Mouse (Mus musculus): ENCODE measurements around the gene Tmcc1. TPM values are rescaled to one million over a fixed set of nuclear protein-coding genes. Genes with fewer than 3 reads are reported as not detected.

Tmcc1 gene
- total and polyA plus RNA-seq, 2 experiments, result 17.7 to 34.3 TPM

- H3K27ac ChIP-seq (replicated peaks; ENCODE audit: insufficient read depth, low read depth, low read length), result no peak overlapping the region
- WGBS, result 87% methylated on average over 4 of the region's 4 CpGs
- no peaks in the 10 kb centered on the region for H3K36me3 ChIP-seq (ENCODE audit: control insufficient read depth, insufficient read depth, low read length)
- H3K79me2 ChIP-seq (ENCODE audit: control insufficient read depth, insufficient read depth, low read length), result peaks cover 5% of the 10 kb centered on the region; the same call in 1 of the 2 replicates
- no peak for DNase-seq (ENCODE audit: extremely low read depth, low read depth, low spot score)
- H3K4me1 ChIP-seq (ENCODE audit: control insufficient read depth, insufficient read depth, low read length), result 0 out of 2 replicates have a peak, but pooled peaks cover 1% of the 10 kb centered on the region
- no peaks in the 10 kb centered on the region for H3K27me3 ChIP-seq (ENCODE audit: control insufficient read depth, insufficient read depth, low read length)
- H3K4me3 ChIP-seq (ENCODE audit: insufficient read depth, low read depth, low read length), result no peak overlapping the region
- TF ChIP-seq CTCF (IDR thresholded peaks at IDR 0.05; ENCODE audit: low read depth, low read length) (no peak), POLR2A (IDR thresholded peaks at IDR 0.05; ENCODE audit: extremely low read depth, insufficient read depth, low read length) (no peak)
- H3K9ac ChIP-seq (ENCODE audit: low read depth, low read length), result no peak overlapping the region
Observed at GRCm38 (mm10) chr6:116110588-116110987, 82.7 kb downstream of the Tmcc1 start.

DNA sequence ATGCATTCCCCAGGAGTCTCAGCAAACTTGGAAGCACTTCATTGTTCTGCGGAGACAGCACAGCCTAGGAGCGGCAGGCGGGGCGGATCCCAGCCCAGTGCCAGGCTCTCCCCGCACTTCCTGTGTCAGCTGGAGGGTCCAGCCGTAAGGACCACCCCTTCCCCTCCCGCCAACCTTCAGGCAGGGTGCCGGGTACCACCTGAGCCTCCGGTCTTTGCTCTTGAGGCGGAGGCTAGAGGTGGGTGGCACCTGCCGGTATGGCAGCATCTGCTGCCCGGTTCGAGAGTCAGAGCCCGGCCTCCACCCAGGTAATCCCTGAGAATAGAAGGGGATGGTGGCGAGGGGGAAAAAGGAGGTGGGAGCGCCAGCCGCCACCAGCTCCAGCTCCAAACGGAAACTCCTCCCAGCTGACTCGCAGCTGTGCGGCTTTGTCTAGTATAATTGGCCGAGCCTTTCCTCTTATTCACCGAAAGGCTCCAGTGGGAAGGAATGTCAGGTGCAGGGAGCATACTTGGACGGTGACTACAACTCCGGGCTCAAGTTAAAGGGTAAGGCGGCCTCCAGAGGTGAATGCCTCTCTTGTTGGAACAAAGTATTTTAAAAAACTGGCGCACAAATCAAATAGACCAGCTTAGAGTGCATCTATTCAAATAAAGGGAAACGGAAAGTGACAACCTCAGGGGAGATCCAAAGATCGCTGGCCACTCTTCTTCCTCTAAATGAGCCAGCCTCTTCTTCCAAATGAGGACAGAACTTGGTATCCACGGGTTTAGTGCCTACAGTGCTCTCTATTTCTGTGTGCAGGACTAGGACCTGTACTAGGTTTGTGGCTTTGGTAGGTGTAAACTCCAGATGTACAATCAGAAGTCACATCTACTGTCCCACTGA, 85.6 kb downstream of the Tmcc1 start:
- no peak overlapping the region for H3K27ac ChIP-seq (replicated peaks; ENCODE audit: insufficient read depth, low read depth, low read length)
- WGBS, result 27% methylated on average over 29 of the region's 29 CpGs
- H3K36me3 ChIP-seq (ENCODE audit: control insufficient read depth, insufficient read depth, low read length), result no peaks in the 10 kb centered on the region
- H3K27me3 ChIP-seq (ENCODE audit: control insufficient read depth, insufficient read depth, low read length), result no peaks in the 10 kb centered on the region
- H3K4me3 ChIP-seq (ENCODE audit: insufficient read depth, low read depth, low read length), result peak overlapping the region; percentile 53
- H3K79me2 ChIP-seq (ENCODE audit: control insufficient read depth, insufficient read depth, low read length), result peaks cover 5% of the 10 kb centered on the region; the same call in 1 of the 2 replicates
- H3K4me1 ChIP-seq (ENCODE audit: control insufficient read depth, insufficient read depth, low read length), result 0 out of 2 replicates have a peak, but pooled peaks cover 1% of the 10 kb centered on the region
- H3K9ac ChIP-seq (ENCODE audit: low read depth, low read length), result peak overlapping the region; percentile 38
- peak; percentile 43 for DNase-seq (ENCODE audit: extremely low read depth, low read depth, low spot score)
- TF ChIP-seq CTCF (IDR thresholded peaks at IDR 0.05; ENCODE audit: low read depth, low read length) (no peak), POLR2A (IDR thresholded peaks at IDR 0.05; ENCODE audit: extremely low read depth, insufficient read depth, low read length) (no peak)

- Histone ChIP-seq H3K27me3 (ENCODE audit: control insufficient read depth, insufficient read depth, low read length) (no peaks in the 10 kb centered on the region), H3K9ac (ENCODE audit: low read depth, low read length) (no peak overlapping the region; the same call in 1 of the 2 replicates), H3K4me3 (ENCODE audit: insufficient read depth, low read depth, low read length) (peak overlapping the region; percentile 53), H3K4me1 (ENCODE audit: control insufficient read depth, insufficient read depth, low read length) (0 out of 2 replicates have a peak, but pooled peaks cover 1% of the 10 kb centered on the region), H3K79me2 (ENCODE audit: control insufficient read depth, insufficient read depth, low read length) (peaks cover 5% of the 10 kb centered on the region; the same call in 1 of the 2 replicates), H3K27ac (replicated peaks; ENCODE audit: insufficient read depth, low read depth, low read length) (no peak overlapping the region), H3K36me3 (ENCODE audit: control insufficient read depth, insufficient read depth, low read length) (no peaks in the 10 kb centered on the region)
- no peak for TF ChIP-seq CTCF (IDR thresholded peaks at IDR 0.05; ENCODE audit: low read depth, low read length)
- no peak for TF ChIP-seq POLR2A (IDR thresholded peaks at IDR 0.05; ENCODE audit: extremely low read depth, insufficient read depth, low read length)
- 68% methylated on average over 6 of the region's 6 CpGs for WGBS
- DNase-seq (ENCODE audit: extremely low read depth, low read depth, low spot score), result no peak
Observed at GRCm38 (mm10) chr6:116106967-116107470, 86.3 kb downstream of the Tmcc1 start.

DNA sequence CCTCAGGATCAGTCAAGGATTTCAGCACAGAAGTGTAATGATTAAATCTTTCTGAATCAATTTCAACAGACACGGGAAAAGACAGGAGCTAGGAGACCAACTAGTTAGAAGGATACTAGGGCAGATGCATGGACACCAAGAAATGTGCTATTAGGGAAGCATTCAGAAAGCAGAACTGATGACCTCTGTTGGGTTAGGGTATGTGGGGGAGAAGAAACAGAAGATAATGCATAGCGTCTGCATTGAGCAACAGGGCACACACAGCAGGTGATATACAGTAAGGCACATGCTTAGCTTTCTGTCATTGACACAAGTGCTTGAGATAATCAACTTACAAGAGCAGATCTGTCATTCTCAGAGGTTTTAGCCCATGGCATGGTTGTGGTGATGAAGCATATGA, 95.7 kb downstream of the Tmcc1 start:
- no peaks in the 10 kb centered on the region; the same call in 1 of the 2 replicates for H3K4me1 ChIP-seq (ENCODE audit: control insufficient read depth, insufficient read depth, low read length)
- H3K4me3 ChIP-seq (ENCODE audit: insufficient read depth, low read depth, low read length), result no peak overlapping the region
- TF ChIP-seq CTCF (IDR thresholded peaks at IDR 0.05; ENCODE audit: low read depth, low read length) (no peak), POLR2A (IDR thresholded peaks at IDR 0.05; ENCODE audit: extremely low read depth, insufficient read depth, low read length) (no peak)
- no peak overlapping the region for H3K27ac ChIP-seq (replicated peaks; ENCODE audit: insufficient read depth, low read depth, low read length)
- DNase-seq (ENCODE audit: extremely low read depth, low read depth, low spot score), result no peak
- H3K79me2 ChIP-seq (ENCODE audit: control insufficient read depth, insufficient read depth, low read length), result no peaks in the 10 kb centered on the region; the same call in 1 of the 2 replicates
- 80% methylated on average over 2 of the region's 2 CpGs for WGBS
- H3K9ac ChIP-seq (ENCODE audit: low read depth, low read length), result no peak overlapping the region
- no peaks in the 10 kb centered on the region for H3K27me3 ChIP-seq (ENCODE audit: control insufficient read depth, insufficient read depth, low read length)
- H3K36me3 ChIP-seq (ENCODE audit: control insufficient read depth, insufficient read depth, low read length), result no peaks in the 10 kb centered on the region

- no peak for DNase-seq (ENCODE audit: extremely low read depth, low read depth, low spot score)
- H3K27ac ChIP-seq (replicated peaks; ENCODE audit: insufficient read depth, low read depth, low read length), result no peak overlapping the region
- no peak overlapping the region for H3K9ac ChIP-seq (ENCODE audit: low read depth, low read length)
- peaks cover 10% of the 10 kb centered on the region for H3K4me1 ChIP-seq (ENCODE audit: control insufficient read depth, insufficient read depth, low read length)
- H3K79me2 ChIP-seq (ENCODE audit: control insufficient read depth, insufficient read depth, low read length), result no peaks in the 10 kb centered on the region; the same call in 1 of the 2 replicates
- TF ChIP-seq CTCF (IDR thresholded peaks at IDR 0.05; ENCODE audit: low read depth, low read length), result no peak
- no peak for TF ChIP-seq POLR2A (IDR thresholded peaks at IDR 0.05; ENCODE audit: extremely low read depth, insufficient read depth, low read length)
- no peaks in the 10 kb centered on the region for H3K27me3 ChIP-seq (ENCODE audit: control insufficient read depth, insufficient read depth, low read length)
- no peaks in the 10 kb centered on the region for H3K36me3 ChIP-seq (ENCODE audit: control insufficient read depth, insufficient read depth, low read length)
- H3K4me3 ChIP-seq (ENCODE audit: insufficient read depth, low read depth, low read length), result no peak overlapping the region
Observed at GRCm38 (mm10) chr6:116089402-116089801, 103.9 kb downstream of the Tmcc1 start.
